Mouse (Mus musculus) cortical plate, adult 2 months (tissue): ENCODE results near the gene 2310033P09Rik. TPM values are rescaled to one million over a fixed set of nuclear protein-coding genes. Genes with fewer than 3 reads are reported as not detected.

ENCODE experiments used
- H3K27ac ChIP-seq: fragments of 200-500 bp; 2 replicates; pipeline ENCODE4 v1.5.1; 2012; ENCODE audit warnings: low read length, control low read depth, inconsistent platforms; ENCODE audit not compliant: insufficient read depth
- H3K4me1 ChIP-seq: fragments of 200-500 bp; 2 replicates; pipeline ENCODE4 v1.6.1; 2011; ENCODE audit warnings: low read length; ENCODE audit not compliant: control insufficient read depth, insufficient read depth
- H3K4me3 ChIP-seq: fragments of 200-500 bp; 2 replicates; pipeline ENCODE4 v1.5.1; 2011; ENCODE audit warnings: mild to moderate bottlenecking, low read length, control low read depth; ENCODE audit not compliant: insufficient read depth
- CTCF ChIP-seq: fragments of 200-500 bp; IDR thresholded peaks from 2 replicates; pipeline ENCODE4 v1.5.1; 2011; ENCODE audit warnings: mild to moderate bottlenecking, control low read depth, low read length; ENCODE audit not compliant: insufficient read depth; ENCODE audit errors: extremely low read depth
- POLR2A ChIP-seq: fragments of 200-500 bp; IDR thresholded peaks from 2 replicates; pipeline ENCODE4 v1.6.1; 2011; ENCODE audit warnings: mild to moderate bottlenecking, low read length, control low read depth; ENCODE audit not compliant: insufficient read depth; ENCODE audit errors: extremely low read depth
- polyA plus RNA-seq: library from polyadenylated mRNA; depleted of rRNA; stranded (reverse); fragments of >200 nt; gene quantifications from 2 replicates; pipeline ENCODE4 v1.2.3, GENCODE M21; 2012

The 2310033P09Rik gene
- polyA plus RNA-seq, 1 experiment, result 29.5 TPM

DNA sequence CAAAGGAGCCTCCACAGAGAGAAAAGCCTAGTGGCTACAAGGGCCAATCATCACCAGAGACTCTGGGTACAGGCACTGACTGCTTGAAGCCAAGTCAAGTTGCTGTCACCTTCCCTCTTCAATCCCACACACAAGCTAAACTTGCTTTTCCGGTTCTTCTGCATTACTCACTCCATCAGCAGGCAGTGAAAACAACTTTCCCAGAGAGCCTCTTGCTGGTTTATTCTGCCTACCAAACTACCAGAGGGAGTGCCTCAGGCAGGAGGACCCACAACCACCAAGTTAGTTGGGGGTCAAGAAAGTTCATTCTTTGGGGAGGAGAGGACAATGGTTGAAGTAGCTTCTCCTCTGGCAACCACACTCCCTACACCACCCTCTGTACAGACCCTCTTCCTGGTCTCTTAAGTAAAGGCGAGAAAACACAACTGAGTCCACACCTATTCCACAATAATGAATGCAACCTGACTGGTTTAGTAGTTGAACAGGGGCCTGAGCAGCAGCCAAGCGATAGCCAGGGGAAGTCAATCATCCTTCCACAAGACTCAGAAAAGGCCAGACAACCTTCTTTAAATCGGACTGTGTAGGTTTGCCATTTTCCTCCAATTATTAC lies 10.4 kb downstream of the 2310033P09Rik start:
- H3K4me1 ChIP-seq, result peaks cover 10% of the 10 kb centered on the region
- H3K4me3 ChIP-seq, result no peak overlapping the region
- no peak overlapping the region for H3K27ac ChIP-seq
- TF ChIP-seq POLR2A (no peak), CTCF (no peak)

DNA sequence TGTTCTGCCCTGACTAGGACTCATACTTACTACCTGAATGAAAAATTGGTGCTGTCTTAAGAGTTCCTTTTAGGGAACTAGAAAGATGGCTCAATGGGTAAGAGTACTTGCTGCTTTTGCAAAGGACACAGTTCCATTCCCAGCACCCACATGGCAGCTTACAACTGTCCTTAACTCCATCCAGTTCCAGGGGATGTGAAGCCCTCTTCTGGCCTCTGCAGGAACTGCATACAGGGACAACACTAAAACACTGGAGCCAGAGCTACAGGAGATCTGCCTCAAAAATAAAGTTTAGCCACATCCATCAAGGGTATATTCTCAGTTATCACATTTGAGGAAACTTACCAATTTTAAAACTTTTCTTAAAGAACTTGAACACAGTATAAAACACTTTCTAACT lies 10.9 kb downstream of the 2310033P09Rik start:
- Histone ChIP-seq H3K4me1 (peaks cover 10% of the 10 kb centered on the region), H3K4me3 (no peak overlapping the region), H3K27ac (no peak overlapping the region)
- TF ChIP-seq CTCF (peak; percentile 36; the same call in 1 of the 2 replicates), POLR2A (no peak)

DNA sequence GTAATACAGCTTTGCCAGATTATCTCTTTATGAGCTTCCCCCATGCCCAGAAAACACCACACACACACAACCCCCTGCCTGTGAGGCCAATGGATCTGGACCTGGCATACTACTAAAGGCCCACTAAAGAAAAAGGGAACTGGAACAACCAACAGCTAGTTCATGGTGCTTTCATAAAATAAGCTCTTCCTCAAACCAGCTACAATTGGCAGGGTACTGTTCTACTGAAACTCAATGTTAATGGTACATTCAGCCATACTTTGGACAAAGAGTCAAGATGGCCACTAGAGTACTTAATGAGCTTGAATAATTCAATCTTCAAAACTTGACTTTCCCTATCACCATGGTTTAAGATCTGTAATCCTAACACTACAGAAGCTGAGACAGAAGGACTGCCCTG lies 13.5 kb downstream of the 2310033P09Rik start:
- Histone ChIP-seq H3K27ac (no peak overlapping the region), H3K4me1 (peaks cover 13% of the 10 kb centered on the region), H3K4me3 (no peak overlapping the region)
- TF ChIP-seq CTCF (no peak), POLR2A (no peak)

DNA sequence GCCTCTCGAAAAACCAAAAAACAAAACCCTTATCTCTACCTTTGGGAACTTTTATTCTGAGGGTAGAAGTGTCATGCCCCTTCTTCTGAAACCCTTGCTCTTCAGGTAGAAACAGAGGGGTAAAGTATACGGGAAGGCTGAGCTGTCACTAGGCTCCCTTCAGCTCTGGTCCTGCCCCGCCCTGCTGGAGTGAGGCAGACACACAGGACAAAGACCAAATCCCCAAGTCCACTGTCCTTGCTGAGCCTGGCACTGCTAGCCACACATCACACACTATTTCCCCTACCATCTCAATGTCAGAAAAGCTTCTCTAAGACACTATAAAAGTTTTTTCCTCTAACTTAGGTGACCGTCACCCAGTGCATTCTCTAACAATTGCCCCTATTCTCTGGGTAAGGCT lies 14.2 kb downstream of the 2310033P09Rik start:
- TF ChIP-seq CTCF (no peak), POLR2A (no peak)
- no peak overlapping the region for H3K4me3 ChIP-seq
- no peak overlapping the region for H3K27ac ChIP-seq
- peaks cover 13% of the 10 kb centered on the region for H3K4me1 ChIP-seq

DNA sequence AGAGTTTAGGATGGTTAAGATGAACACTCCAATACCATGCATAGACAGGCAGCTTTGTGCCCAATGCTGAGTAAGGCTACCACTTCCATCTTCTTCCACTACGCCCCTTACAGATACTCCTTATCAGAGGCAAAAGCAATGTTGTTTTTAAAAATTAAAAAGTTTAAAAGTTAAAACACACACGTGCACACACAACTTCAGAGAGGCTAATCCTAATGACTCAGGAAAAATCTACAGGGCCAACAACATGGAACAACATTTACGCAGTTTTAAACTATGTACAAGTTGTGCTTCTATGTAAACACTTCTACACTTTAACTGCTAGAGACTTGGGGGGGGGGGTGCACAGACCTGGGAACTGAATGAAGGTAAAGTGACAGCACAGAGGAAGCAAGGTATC lies 15.9 kb downstream of the 2310033P09Rik start:
- Histone ChIP-seq H3K4me1 (peaks cover 6% of the 10 kb centered on the region), H3K4me3 (no peak overlapping the region), H3K27ac (no peak overlapping the region)
- no peak for TF ChIP-seq POLR2A
- TF ChIP-seq CTCF, result no peak

DNA sequence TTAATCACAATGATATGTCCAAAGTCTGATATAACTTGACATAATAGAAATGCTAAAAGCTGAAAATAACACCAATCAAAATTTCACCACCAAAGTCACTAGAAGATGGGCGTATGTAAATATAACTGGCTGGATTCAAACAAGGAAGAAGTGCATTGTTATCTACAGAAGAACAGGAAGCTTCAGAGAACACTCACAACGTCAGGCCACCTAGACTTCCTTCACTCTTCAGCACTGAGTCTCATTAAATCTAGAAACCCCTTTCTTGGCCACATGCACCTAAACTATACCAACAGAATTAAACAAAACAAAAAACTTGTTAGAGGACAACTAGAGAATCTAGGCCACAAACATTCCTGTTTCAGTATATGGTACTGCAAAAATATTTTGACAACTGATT lies 16.3 kb downstream of the 2310033P09Rik start:
- Histone ChIP-seq H3K27ac (no peak overlapping the region), H3K4me1 (peaks cover 5% of the 10 kb centered on the region), H3K4me3 (no peak overlapping the region)
- TF ChIP-seq POLR2A, result no peak
- no peak for TF ChIP-seq CTCF

DNA sequence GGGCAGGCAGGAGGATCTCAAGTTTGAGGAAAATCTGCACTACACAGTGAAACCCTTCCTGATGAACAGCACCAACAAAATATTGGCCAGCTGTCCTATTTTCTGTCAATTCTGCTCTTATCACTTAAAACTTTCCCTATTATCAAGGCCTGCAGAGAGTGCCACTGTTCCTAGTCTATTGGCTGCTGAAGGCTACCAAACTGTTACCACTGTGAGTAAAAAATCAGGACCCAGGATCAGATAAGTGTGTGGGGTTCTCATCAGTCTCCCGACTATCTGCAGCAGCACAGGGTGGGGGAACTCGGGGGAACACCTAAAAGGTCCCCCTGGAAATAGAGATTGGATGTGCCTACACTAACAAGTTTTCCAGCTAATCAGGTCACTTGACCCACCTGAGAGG lies 17.0 kb downstream of the 2310033P09Rik start:
- TF ChIP-seq POLR2A, result no peak
- TF ChIP-seq CTCF, result no peak
- Histone ChIP-seq H3K4me3 (no peak overlapping the region), H3K4me1 (peaks cover 5% of the 10 kb centered on the region), H3K27ac (no peak overlapping the region)

DNA sequence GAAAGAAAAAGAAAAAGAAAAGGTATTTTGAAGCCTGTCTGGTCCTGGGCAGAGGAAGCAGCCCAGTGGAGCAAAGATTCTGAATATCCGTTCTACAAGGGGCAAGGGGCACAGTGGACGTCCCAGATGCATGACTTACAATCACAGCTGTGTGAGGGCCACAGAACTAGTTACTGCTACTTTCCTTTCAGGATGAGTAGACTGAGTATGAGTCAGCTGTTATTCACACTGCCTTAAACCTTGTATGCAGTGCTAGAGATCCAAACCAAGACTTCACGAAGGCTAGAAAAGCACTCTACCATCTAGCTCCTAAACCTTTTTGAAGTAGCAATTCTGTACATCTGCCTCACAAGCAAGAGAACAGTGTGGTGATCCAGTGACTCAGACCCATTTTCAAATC lies 18.1 kb downstream of the 2310033P09Rik start:
- TF ChIP-seq POLR2A, result no peak
- Histone ChIP-seq H3K4me3 (peak overlapping the region; percentile 55; the same call in 1 of the 2 replicates), H3K27ac (no peak overlapping the region), H3K4me1 (peaks cover 5% of the 10 kb centered on the region)

DNA sequence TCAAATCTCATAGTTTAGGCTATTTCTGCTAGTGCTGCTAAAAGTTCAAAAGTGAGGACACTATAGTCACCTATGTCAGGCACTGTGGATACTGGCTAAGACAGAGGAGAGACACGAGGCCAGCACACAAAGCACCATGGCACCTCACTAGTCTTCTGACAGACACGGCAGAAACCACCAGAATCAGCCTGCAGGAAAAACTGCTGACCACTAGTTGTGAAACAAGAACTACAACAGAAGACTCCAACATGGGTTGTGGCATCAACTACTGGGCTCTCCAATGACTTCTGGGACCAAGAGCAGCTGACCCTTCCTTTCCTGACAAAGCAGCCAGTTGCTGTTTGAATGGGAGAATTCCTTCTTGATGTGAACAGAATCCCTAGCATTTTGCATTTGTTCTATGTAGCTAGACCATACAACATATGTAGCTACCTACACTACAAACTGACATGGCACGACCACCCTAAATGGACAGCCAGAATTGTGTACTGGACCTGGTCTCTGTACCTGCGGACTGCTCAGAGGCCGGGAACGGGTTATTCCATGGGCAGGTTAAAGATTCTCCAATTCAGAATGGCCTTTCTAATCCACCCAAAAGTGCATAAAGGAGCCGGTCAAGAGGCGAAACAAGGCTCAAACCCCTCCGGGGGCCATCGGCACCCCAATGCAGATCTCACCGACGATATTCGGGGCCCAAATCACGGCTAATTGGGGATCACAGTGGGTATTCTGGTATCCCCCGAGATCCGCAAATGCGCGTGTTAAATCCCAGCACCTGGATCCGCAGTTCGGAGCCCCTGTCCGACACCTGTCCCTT lies 18.9 kb downstream of the 2310033P09Rik start:
- peaks cover 5% of the 10 kb centered on the region for H3K4me1 ChIP-seq
- H3K27ac ChIP-seq, result peak overlapping the region; percentile 96
- peak overlapping the region; percentile 55 for H3K4me3 ChIP-seq
- no peak for TF ChIP-seq POLR2A
- no peak for TF ChIP-seq CTCF

DNA sequence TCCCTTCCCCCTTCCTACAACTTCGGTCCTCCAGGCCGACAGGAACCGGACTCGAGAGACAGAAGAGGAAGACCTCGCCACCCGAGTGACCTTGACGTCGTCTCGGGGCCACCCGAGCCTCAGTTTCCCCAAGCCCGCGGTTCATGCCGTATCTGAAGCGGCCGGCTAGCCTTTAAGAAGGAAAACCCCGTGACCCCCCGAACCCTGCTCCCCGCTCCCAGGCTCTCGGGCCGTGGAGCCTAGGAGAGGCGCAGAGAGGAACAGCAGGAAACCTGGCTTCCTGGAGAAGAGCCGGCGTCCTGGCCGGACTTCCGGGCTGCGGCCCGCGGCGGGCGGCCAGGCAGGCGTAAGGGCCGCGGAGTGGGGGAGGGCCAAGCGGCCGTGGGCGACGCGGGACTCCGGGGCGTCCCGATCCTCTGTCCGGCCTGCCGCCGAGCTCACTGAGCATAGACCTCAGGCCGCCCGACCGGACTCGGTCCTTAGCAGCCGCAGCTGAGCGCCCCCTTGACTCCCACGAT lies 19.5 kb downstream of the 2310033P09Rik start:
- peak overlapping the region; percentile 96 for H3K27ac ChIP-seq
- H3K4me3 ChIP-seq, result peak overlapping the region; percentile 55
- H3K4me1 ChIP-seq, result peaks cover 5% of the 10 kb centered on the region
- no peak for TF ChIP-seq POLR2A
- no peak for TF ChIP-seq CTCF
